Mouse (Mus musculus) liver, embryonic 12.5 days (tissue): ENCODE measurements around the gene Uqcc1. TPM values are rescaled to one million over a fixed set of nuclear protein-coding genes. Genes with fewer than 3 reads are reported as not detected.

Experiments used
- ATAC-seq: fragments of 200-750 bp; cut with Nextera tagmentation; 2 replicates; pipeline ENCODE4 v1.8.0; 2017; ENCODE audit warnings: moderate number of reproducible peaks, mild to moderate bottlenecking, moderate library complexity
- H3K27ac ChIP-seq: fragments of 300-500 bp; sonication (generic); 2 replicates; pipeline ENCODE4 v1.5.1; 2016; ENCODE audit warnings: mild to moderate bottlenecking
- H3K27me3 ChIP-seq: fragments of 300-500 bp; sonication (generic); replicated peaks from 2 replicates; pipeline ENCODE4 v1.6.1; 2016; ENCODE audit warnings: mild to moderate bottlenecking, moderate library complexity
- H3K36me3 ChIP-seq: fragments of 300-500 bp; sonication (generic); 2 replicates; pipeline ENCODE4 v1.6.1; 2016; ENCODE audit warnings: mild to moderate bottlenecking, moderate library complexity
- H3K4me1 ChIP-seq: fragments of 300-500 bp; sonication (generic); 2 replicates; pipeline ENCODE4 v1.6.1; 2016
- H3K4me2 ChIP-seq: fragments of 300-500 bp; sonication (generic); 2 replicates; pipeline ENCODE4 v1.6.1; 2016; ENCODE audit warnings: mild to moderate bottlenecking, moderate library complexity
- H3K4me3 ChIP-seq: fragments of 300-500 bp; sonication (generic); 2 replicates; pipeline ENCODE4 v1.5.1; 2016; ENCODE audit warnings: mild to moderate bottlenecking, moderate library complexity
- H3K9ac ChIP-seq: fragments of 300-500 bp; sonication (generic); 2 replicates; pipeline ENCODE4 v1.6.1; 2016; ENCODE audit warnings: mild to moderate bottlenecking, moderate library complexity
- H3K9me3 ChIP-seq: fragments of 300-500 bp; sonication (generic); replicated peaks from 2 replicates; pipeline ENCODE4 v1.6.1; 2016; ENCODE audit warnings: mild to moderate bottlenecking, moderate library complexity
- WGBS: fragments of 180-500 bp; shearing (Covaris S2); methylation state at CpG from one replicate; pipeline ENCODE4 v1.1.7; 2016; ENCODE audit not compliant: insufficient replicate concordance; 5-methylcytosine and 5-hydroxymethylcytosine counted together
- polyA plus RNA-seq: library from polyadenylated mRNA; unstranded; fragments of >200 nt; fragmentation: Nextera tagmentation; extraction: Ambion mirVana; gene quantifications from 2 replicates; pipeline ENCODE4 v1.2.1, GENCODE M21; 2016

Uqcc1 gene
- polyA plus RNA-seq, result 51.0 and 56.6 TPM in 2 replicates

GRCm38 (mm10) chr2:155929531-155930442 lies at the start of gene Uqcc1:
Gene Uqcc1 (minus strand): TSS chr2:155930310.
- Histone ChIP-seq H3K4me2 (peak within 1 kb of the TSS; percentile 82), H3K36me3 (peaks cover 16% of the 10 kb centered on the region; the same call in 1 of the 2 replicates), H3K27ac (peak within 1 kb of the TSS; percentile 85), H3K4me3 (peak within 1 kb of the TSS; percentile 78), H3K9ac (peak within 1 kb of the TSS; percentile 76), H3K4me1 (peaks cover 31% of the 10 kb centered on the region), H3K9me3 (no peaks in the 10 kb centered on the region), H3K27me3 (no peaks in the 10 kb centered on the region)
- WGBS, result under 1% methylated on average over 38 of the region's 38 CpGs
- ATAC-seq, result peak; percentile 93

GRCm38 (mm10) chr2:155979328-155979991 lies 49.4 kb upstream of the Uqcc1 start:
- 36% methylated on average over 5 of the region's 5 CpGs for WGBS
- Histone ChIP-seq H3K27me3 (no peaks in the 10 kb centered on the region), H3K36me3 (peaks cover 91% of the 10 kb centered on the region), H3K4me3 (no peak overlapping the region), H3K9ac (peak overlapping the region; percentile 15; the same call in 1 of the 2 replicates), H3K4me1 (0 out of 2 replicates have a peak, but pooled peaks cover 8% of the 10 kb centered on the region), H3K4me2 (peak overlapping the region; percentile 10; the same call in 1 of the 2 replicates), H3K27ac (peak overlapping the region; percentile 64; the same call in 1 of the 2 replicates), H3K9me3 (no peaks in the 10 kb centered on the region)
- ATAC-seq, result peak; percentile 51; the same call in 1 of the 2 replicates

GRCm38 (mm10) chr2:155974087-155974731 lies 44.1 kb upstream of the Uqcc1 start:
- Histone ChIP-seq H3K27me3 (no peaks in the 10 kb centered on the region), H3K9ac (no peak overlapping the region)

DNA sequence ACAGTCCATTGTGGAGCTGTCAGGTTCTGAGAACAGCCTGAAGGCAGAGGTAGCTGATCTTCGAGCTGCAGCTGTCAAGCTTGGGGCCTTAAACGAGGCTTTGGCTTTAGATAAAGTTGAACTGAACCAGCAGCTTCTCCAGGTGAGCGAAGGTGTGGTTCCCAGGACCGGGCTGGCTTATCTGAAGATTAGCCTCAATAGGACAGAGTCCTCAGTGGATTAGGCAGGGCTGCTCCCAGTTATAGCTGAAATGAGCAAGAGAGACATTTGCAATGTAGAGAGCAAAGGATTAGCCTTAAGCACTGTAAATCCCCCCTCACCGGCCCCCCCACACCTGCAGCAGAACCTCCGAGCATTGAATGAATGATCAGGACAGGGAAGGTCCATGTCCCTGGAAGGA lies 43.2 kb upstream of the Uqcc1 start:
- ATAC-seq, result peak; percentile 57

More at GRCm38 (mm10) chr2:155974087-155974731, 44.1 kb upstream of the Uqcc1 start:
- Histone ChIP-seq H3K4me3 (no peak overlapping the region), H3K9me3 (no peaks in the 10 kb centered on the region), H3K36me3 (peaks cover 87% of the 10 kb centered on the region), H3K27ac (0 out of 2 replicates have a peak overlapping the region, but pooled peaks have one; percentile 12), H3K4me2 (no peak overlapping the region), H3K4me1 (peaks cover 19% of the 10 kb centered on the region)
- no peak for ATAC-seq
- 80% methylated on average over 14 of the region's 14 CpGs for WGBS

DNA sequence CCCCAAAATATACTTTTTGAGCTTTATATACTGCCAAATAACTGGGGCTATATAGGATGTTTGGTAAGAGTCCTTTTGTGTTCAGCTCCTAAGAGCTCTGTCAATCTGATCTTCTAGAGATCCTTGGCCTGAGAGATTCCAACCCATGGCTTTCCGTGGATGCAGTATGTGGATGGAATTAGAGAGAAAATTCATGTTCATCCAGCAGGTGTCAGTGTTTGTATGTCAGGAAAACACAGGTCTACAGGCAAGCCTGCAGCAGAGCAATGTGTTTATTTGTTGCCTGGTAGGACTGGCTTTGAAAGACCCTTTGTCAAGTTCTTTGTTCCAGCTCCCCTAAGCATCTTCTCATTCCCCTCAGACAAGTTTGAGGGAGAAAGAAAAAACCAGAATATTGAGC lies 32.9 kb upstream of the Uqcc1 start:
- Histone ChIP-seq H3K27ac (no peak overlapping the region), H3K9me3 (no peaks in the 10 kb centered on the region), H3K4me2 (no peak overlapping the region), H3K4me1 (peaks cover 2% of the 10 kb centered on the region; the same call in 1 of the 2 replicates), H3K9ac (no peak overlapping the region), H3K4me3 (no peak overlapping the region), H3K27me3 (no peaks in the 10 kb centered on the region), H3K36me3 (peaks cover 64% of the 10 kb centered on the region)
- 60% methylated on average over 1 of the region's 1 CpGs for WGBS
- ATAC-seq, result no peak

More for the DNA sequence above, 43.2 kb upstream of the Uqcc1 start:
- H3K4me3 ChIP-seq, result no peak overlapping the region
- no peak overlapping the region for H3K4me2 ChIP-seq
- H3K4me1 ChIP-seq, result peaks cover 15% of the 10 kb centered on the region
- no peak overlapping the region for H3K9ac ChIP-seq
- no peaks in the 10 kb centered on the region for H3K27me3 ChIP-seq
- H3K9me3 ChIP-seq, result no peaks in the 10 kb centered on the region
- 58% methylated on average over 6 of the region's 6 CpGs for WGBS
- peaks cover 91% of the 10 kb centered on the region for H3K36me3 ChIP-seq
- H3K27ac ChIP-seq, result no peak overlapping the region

GRCm38 (mm10) chr2:155961862-155962261 lies 31.8 kb upstream of the Uqcc1 start:
- Histone ChIP-seq H3K4me1 (peaks cover 13% of the 10 kb centered on the region), H3K4me2 (no peak overlapping the region), H3K27ac (no peak overlapping the region), H3K27me3 (no peaks in the 10 kb centered on the region), H3K9ac (no peak overlapping the region), H3K4me3 (no peak overlapping the region), H3K9me3 (no peaks in the 10 kb centered on the region), H3K36me3 (peaks cover 52% of the 10 kb centered on the region)
- WGBS, result 82% methylated on average over 10 of the region's 10 CpGs
- ATAC-seq, result no peak

DNA sequence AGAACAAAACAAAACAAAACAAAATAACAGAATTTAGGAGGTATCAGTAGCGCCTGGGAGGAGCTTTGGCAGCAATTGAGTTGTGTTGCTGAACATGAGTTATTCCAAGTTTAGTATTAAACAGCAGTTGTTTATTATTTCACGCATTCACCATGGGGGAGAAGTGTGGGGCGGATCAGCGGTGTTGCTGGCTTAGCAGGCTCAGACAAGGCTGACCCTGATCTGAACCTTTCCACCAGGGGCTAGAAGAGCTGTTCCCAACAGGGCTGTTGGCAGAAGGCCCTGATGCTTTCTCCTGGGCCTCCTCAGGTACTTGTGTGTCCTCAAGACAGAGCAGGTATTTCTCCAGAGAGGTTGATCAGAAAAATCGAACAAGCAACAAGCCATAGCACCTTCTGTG lies 29.9 kb upstream of the Uqcc1 start:
- H3K9ac ChIP-seq, result no peak overlapping the region
- no peaks in the 10 kb centered on the region for H3K9me3 ChIP-seq
- peaks cover 16% of the 10 kb centered on the region for H3K4me1 ChIP-seq
- H3K27ac ChIP-seq, result no peak overlapping the region
- H3K27me3 ChIP-seq, result no peaks in the 10 kb centered on the region
- H3K36me3 ChIP-seq, result peaks cover 35% of the 10 kb centered on the region
- no peak overlapping the region for H3K4me3 ChIP-seq
- ATAC-seq, result no peak
- 87% methylated on average over 5 of the region's 5 CpGs for WGBS
- no peak overlapping the region for H3K4me2 ChIP-seq

DNA sequence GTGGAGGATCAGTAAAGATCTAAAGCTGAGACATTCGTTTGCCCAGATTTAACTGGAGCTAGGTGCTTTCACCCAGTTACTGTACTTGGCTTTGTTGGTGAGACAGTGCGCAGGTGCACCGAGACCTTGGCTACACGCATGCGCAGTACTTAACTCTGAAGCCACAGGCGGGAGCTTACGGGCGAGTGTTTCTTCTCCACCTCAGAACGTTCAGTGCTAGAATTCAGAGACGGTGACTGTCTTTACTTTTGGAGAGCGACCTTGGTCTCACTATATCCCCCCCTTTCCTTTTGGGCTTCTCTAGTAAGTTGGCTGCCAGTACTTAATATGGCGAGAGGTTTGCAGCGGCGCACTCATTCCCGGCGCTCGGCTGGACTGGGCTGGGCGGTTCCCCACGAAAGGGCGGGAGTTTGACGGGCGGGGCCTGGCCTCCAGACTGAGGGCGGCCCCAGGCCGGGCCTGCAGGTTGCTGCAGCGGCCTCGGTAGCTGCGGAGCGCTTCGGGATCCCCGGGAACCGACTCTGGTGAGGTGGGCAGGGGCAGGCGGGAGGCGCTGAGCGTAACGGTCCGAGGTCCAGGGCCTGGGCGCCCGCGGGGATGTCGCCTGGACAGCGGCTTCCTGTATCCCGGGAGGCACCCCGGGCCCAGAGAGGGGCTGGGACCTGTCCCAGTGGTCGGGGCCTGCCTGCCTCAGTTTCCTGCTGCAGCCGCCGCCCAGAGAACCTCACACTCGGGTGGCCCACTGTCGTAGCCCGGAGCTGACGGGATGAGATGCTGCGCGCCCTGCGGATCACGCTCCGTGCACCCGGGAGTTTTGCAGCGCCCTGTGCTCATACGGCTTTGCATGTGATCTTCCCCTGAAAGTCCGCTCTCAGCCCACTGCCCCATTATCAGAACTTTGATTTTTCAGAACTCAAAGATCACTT lies 26.3 kb upstream of the Uqcc1 start, which contains the start of gene Cep250:
TSS of gene Cep250 (plus strand) at position 325 of the 926 bp plus-strand sequence.
- ATAC-seq, result peak; percentile 99

DNA sequence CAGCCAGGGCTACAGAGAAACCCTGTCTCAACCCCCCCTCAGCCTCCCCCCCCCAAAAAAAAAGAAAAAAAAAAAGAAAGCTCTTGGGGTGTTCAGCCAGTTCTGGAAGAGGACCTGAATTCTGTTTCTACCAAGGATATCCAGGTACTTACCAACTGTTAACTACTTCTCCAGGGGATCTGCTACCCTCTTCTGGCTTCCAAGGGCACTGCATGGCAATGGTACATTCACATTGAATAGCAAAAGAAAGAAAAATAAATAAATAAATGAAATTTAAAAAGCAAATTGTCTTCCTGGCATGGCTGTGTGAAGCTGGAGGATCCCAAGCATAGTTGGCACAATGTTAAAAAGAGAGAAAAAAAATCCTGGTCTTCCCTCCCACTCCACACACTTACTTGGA lies 21.9 kb upstream of the Uqcc1 start:
- Histone ChIP-seq H3K4me2 (no peak overlapping the region), H3K4me1 (peaks cover 33% of the 10 kb centered on the region), H3K4me3 (no peak overlapping the region), H3K9ac (no peak overlapping the region), H3K36me3 (no peaks in the 10 kb centered on the region), H3K27me3 (peaks cover 21% of the 10 kb centered on the region), H3K9me3 (no peaks in the 10 kb centered on the region), H3K27ac (no peak overlapping the region)
- ATAC-seq, result no peak

More for the DNA sequence above, 26.3 kb upstream of the Uqcc1 start, which contains the start of gene Cep250:
- H3K9me3 ChIP-seq, result no peaks in the 10 kb centered on the region
- peak within 1 kb of the TSS; percentile 92 for H3K4me2 ChIP-seq
- WGBS, result under 1% methylated on average over 54 of the region's 59 CpGs
- 0 out of 2 replicates have a peak, but pooled peaks cover 5% of the 10 kb centered on the region for H3K36me3 ChIP-seq
- peak within 1 kb of the TSS; percentile 84 for H3K27ac ChIP-seq
- peak within 1 kb of the TSS; percentile 90 for H3K9ac ChIP-seq
- peak within 1 kb of the TSS; percentile 78 for H3K4me3 ChIP-seq
- H3K27me3 ChIP-seq, result peaks cover 15% of the 10 kb centered on the region
- H3K4me1 ChIP-seq, result peaks cover 26% of the 10 kb centered on the region

DNA sequence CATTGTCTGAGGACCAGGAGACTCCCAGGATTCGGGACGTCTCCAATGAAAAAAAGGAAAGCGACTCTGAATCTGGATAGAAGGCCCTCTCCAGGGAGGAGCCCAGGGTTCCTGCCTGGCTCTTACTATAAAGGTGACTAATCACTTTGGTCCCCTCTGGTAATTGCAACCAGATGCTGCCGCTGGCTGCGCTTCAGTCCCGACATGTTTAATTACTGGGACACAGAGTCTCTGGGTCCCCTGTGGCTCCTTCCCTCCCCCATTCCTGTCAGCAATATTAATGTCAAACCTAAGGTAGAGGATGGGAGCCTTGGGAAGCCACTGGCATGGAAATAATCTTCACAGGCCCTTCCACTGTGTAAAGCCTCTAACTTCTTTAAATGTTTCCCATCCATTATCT lies 19.3 kb upstream of the Uqcc1 start:
- Histone ChIP-seq H3K27ac (no peak overlapping the region), H3K4me3 (no peak overlapping the region), H3K4me2 (no peak overlapping the region), H3K4me1 (peaks cover 44% of the 10 kb centered on the region), H3K36me3 (no peaks in the 10 kb centered on the region), H3K27me3 (peaks cover 21% of the 10 kb centered on the region; the same call in 1 of the 2 replicates), H3K9me3 (no peaks in the 10 kb centered on the region), H3K9ac (no peak overlapping the region)
- ATAC-seq, result no peak
- 58% methylated on average over 6 of the region's 6 CpGs for WGBS
